Mouse (Mus musculus): Measurements from ENCODE around the gene Uchl1. TPM values are rescaled to one million over a fixed set of nuclear protein-coding genes. Genes with fewer than 3 reads are reported as not detected.

Uchl1 gene
- total RNA-seq, 2 experiments from 2014 or later = 803 to 896 TPM

DNA sequence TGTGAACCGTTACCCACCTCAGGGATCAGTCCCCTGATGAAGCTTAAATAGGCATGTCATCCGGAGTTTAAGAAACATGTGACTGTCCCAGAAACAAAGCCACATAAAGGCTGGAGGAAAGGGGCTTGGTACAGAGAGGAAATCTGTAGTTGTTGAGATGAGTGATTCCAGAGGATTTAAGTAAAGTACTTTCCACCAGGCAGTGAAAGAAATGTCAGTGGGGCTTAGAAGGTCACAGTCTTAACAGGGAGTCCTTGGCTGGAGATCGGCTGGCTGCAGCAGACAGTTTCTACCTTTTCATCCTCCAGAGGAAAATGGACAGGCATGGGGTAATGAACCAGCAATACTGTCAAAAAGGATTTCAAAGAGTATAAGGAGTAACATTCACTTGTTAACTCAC is 42.5 kb downstream of the Uchl1 start:
- Histone ChIP-seq H3K4me3 (no peak overlapping the region), H3K27ac (no peak overlapping the region)
- no peak for DNase-seq (ENCODE audit: low spot score in 2 of 2)
- TF ChIP-seq CTCF (conservative IDR thresholded peaks at IDR 0.05) = no peak

DNA sequence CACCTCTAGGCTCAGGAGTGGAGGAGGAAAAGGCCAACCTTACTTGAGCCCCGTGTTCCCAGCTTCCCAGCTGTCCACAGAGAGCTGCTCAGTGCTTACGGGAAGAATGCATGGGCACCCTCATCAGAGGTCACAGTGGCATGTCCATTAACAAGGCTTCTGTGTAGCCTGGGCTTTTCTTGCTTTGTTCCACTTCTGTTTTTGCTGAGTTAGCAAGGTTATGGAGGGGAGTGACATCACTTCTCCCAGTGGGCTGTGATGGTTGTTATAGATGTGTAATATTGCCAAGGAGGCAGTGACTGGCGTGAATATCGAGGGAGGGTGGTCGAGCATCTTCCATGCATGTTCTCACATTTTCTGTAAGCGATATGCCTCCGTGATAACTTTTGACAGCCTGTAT is 43.0 kb downstream of the Uchl1 start:
- no peak overlapping the region for H3K4me3 ChIP-seq
- no peak for TF ChIP-seq CTCF (conservative IDR thresholded peaks at IDR 0.05)
- no peak overlapping the region for H3K27ac ChIP-seq
- DNase-seq (ENCODE audit: low spot score in 2 of 2) = no peak

GRCm38 (mm10) chr5:66720921-66721320 is 45.0 kb downstream of the Uchl1 start:
- Histone ChIP-seq H3K4me3 (no peak overlapping the region), H3K27ac (no peak overlapping the region)
- TF ChIP-seq CTCF (conservative IDR thresholded peaks at IDR 0.05) = no peak
- no peak for DNase-seq (ENCODE audit: low spot score in 2 of 2)

- H3K4me3 ChIP-seq = no peak overlapping the region
- TF ChIP-seq CTCF (conservative IDR thresholded peaks at IDR 0.05) = no peak
- no peak overlapping the region for H3K27ac ChIP-seq
- no peak for DNase-seq (ENCODE audit: low spot score in 2 of 2)
Measured at GRCm38 (mm10) chr5:66722586-66722985, 46.7 kb downstream of the Uchl1 start.

DNA sequence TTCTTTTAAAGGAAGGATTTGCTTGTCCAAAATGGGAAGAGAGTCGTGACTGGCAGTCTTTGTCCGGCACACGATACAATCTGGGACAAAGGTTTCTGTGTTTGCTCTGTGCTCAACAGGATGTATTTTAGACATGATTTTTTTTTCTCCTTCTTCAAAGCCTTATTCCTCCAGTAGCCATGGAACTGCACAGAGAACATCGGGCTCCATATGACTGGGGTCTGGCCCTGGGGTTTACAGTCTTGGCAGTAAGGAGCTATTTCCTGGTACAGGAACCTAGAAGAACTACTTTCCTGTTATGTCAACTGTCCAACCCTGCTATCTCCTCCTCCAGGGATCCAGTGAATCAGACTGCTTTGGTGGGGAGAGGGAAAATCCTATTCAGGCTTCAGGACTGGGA is 47.1 kb downstream of the Uchl1 start:
- no peak for TF ChIP-seq CTCF (conservative IDR thresholded peaks at IDR 0.05)
- no peak for DNase-seq (ENCODE audit: low spot score in 2 of 2)
- Histone ChIP-seq H3K4me3 (no peak overlapping the region), H3K27ac (no peak overlapping the region)

GRCm38 (mm10) chr5:66723626-66724025 is 47.7 kb downstream of the Uchl1 start:
- Histone ChIP-seq H3K27ac (no peak overlapping the region), H3K4me3 (no peak overlapping the region)
- TF ChIP-seq CTCF (conservative IDR thresholded peaks at IDR 0.05) = no peak
- DNase-seq (ENCODE audit: low spot score in 2 of 2) = no peak

GRCm38 (mm10) chr5:66729306-66729705 is 53.4 kb downstream of the Uchl1 start:
- Histone ChIP-seq H3K4me3 (no peak overlapping the region), H3K27ac (no peak overlapping the region)
- no peak for TF ChIP-seq CTCF (conservative IDR thresholded peaks at IDR 0.05)
- DNase-seq (ENCODE audit: low spot score in 2 of 2) = no peak

DNA sequence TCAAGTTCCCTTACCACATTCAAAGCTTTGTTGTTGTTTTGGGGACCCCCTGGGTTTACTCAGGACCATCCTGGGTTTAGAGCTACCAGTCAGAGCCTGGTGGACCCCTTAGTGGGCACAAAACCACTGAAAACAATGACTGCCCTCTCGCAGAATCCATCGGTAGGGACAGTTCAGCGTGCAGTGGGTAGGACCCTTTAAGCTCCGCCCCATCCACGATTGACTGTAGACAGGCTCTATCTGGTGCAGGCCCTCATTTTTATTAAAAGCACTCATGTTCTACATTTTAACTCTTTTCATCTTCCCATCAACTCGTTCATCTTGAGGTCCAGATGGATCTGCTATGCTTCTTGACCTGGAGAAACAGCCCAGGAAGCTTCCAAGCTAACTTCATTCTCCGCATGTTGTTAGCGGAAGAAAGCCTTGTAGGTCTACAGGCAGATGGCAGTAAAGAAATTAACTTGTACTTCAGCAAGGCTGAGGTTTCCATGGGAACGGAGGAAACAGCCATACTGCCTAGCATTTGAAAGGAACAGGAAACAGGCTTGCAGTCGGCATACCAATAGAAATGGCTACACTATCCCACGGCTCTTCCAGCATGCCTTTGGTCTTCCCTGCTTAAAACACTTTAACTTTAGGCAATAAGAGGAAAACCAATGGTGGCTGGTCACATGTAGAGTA is 54.9 kb downstream of the Uchl1 start:
- TF ChIP-seq CTCF (conservative IDR thresholded peaks at IDR 0.05) = peak; percentile 61
- H3K4me3 ChIP-seq = peak overlapping the region; percentile 12; the same call in 1 of the 2 replicates
- peak overlapping the region; percentile 43; the same call in 1 of the 2 replicates for H3K27ac ChIP-seq
- peak; percentile 56 to 78 for DNase-seq (ENCODE audit: low spot score in 2 of 2)

GRCm38 (mm10) chr5:66731302-66731697 is 55.4 kb downstream of the Uchl1 start:
- TF ChIP-seq CTCF (conservative IDR thresholded peaks at IDR 0.05) = no peak
- Histone ChIP-seq H3K27ac (peak overlapping the region; percentile 43; the same call in 1 of the 2 replicates), H3K4me3 (peak overlapping the region; percentile 12; the same call in 1 of the 2 replicates)
- no peak for DNase-seq (ENCODE audit: low spot score in 2 of 2)

DNA sequence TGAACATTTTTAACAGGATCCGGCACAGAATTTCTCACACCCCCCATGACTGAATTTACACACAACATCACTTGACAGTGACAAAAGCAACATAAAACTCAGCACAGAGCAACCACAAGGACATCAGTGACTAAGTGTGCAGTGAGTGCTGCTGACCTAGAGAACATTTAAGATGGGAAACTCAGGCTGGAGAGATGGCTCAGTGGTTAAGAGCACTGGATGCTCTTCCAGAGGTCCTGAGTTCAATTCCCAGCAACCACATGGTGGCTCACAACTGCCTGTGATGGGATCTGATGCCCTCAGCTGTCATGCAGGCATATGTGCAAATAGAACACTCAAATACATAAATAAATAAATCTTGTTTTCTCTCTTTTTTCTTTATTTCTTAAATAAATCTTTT is 57.7 kb downstream of the Uchl1 start:
- Histone ChIP-seq H3K27ac (no peak overlapping the region), H3K4me3 (no peak overlapping the region)
- no peak for DNase-seq (ENCODE audit: low spot score in 2 of 2)
- TF ChIP-seq CTCF (conservative IDR thresholded peaks at IDR 0.05) = no peak

Other genes starting within 250 kb of the Uchl1 start
- 10 to 100 TPM; 54.5 to 58.6 TPM for gene Apbb2, start 57.3 kb upstream of the Uchl1 start, total RNA-seq (2021)
- 100 to 1,000 TPM; 127 to 140 TPM for gene Limch1, start 69.7 kb downstream of the Uchl1 start, total RNA-seq (2021)

Data from layer of hippocampus, adult 2 months (tissue).